Mouse (Mus musculus): ENCODE measurements at regions not wholly inside any gene's neighbourhood (a gene's known extent, or its start where the extent isn't known, plus 50 kb on each side); places are given as distances from the start of the nearest gene placed in this dataset.
"Not testable (repeated sequence)": the region's sequence is repeated elsewhere in the genome, so short reads cannot be mapped to it uniquely, and the experiment has no call there.

DNA sequence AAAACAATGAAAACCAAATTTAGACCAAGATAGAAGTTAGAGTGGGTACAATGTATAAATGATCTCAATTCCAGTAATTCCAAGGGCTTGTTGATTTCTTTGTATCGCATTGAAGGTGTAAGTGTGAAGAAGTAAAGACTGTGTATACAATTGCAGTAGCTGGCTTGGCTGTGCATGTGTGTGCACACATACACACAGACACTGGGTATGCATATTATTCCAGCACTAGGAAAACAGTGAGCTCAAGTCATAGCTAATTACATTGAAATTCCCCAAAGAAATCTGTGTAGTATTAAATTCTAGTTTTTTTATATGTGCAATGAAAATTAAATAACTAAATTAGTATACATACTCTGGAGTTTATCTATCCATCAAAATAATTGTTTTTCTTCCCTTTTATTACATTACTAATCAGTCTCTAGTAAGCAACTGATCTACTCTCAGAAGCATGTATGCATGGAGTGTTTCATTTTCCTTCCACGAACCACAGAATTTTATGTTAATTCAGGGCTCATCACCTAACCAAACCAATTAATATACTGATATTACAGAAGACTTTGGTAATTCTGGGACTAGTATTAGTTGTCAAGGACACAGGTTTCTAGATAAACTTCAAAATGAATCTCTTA lies 56.5 kb downstream of the Gm8797 start:
- no peak for ATAC-seq (replicated peaks; ENCODE audit: low FRiP score)
- Histone ChIP-seq H3K36me3 (no peaks in the 10 kb centered on the region), H3K27ac (no peak overlapping the region), H3K9me3 (replicated peaks) (no peaks in the 10 kb centered on the region), H3K4me1 (no peaks in the 10 kb centered on the region), H3K4me2 (no peak overlapping the region), H3K27me3 (no peaks in the 10 kb centered on the region), H3K4me3 (replicated peaks) (no peak overlapping the region), H3K9ac (no peak overlapping the region)
- 89% methylated on average over 2 of the region's 2 CpGs for whole genome bisulfite sequencing

DNA sequence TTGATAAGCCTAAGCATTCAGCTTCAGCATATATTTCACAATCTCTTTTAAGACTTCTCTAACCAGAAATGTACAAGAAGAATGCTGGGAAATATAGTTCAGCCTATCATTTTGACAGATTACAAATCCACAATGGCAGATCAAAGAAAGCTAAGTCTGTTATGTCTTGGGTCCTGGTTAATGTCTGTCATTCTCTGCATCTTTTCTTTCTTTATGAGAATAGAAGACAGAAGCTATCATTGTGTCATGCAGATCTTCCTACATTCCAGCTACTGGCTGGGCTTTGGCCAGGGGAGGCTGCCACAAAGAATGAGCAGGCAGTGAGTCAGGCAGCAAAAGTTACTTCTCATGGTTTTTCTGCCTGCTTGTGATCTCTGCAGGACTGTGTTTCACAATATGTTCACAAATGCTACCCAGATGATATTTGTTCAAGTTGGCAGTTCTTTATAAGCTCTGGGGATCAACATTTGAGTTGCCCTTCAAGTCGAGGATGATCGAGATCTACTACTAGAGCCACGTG lies 60.5 kb downstream of the Gm8797 start:
- H3K36me3 ChIP-seq = no peaks in the 10 kb centered on the region
- H3K4me2 ChIP-seq = no peak overlapping the region
- no peaks in the 10 kb centered on the region for H3K9me3 ChIP-seq (replicated peaks)
- no peaks in the 10 kb centered on the region for H3K4me1 ChIP-seq
- no peak overlapping the region for H3K4me3 ChIP-seq (replicated peaks)
- no peak overlapping the region for H3K9ac ChIP-seq
- 84% methylated on average over 3 of the region's 3 CpGs for WGBS
- H3K27ac ChIP-seq = no peak overlapping the region
- no peak for ATAC-seq (replicated peaks; ENCODE audit: low FRiP score)
- H3K27me3 ChIP-seq = no peaks in the 10 kb centered on the region

DNA sequence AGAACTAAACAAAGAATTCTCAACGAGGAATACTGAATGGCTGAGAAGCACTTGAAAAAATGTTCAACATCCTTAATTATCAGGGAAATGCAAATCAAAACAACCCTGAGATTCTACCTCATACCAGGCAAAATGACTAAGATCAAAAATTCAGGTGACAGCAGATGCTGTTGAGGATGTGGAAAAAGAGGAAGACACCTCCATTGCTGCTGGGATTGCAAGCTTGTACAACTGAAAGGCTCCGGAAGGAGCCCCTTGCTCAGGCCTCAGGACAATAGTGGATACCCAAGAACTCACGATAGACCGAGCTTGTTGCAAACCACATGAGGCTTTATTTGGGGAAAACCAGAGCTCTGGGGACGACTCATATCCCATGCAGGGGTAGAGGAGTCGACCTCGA lies 69.6 kb downstream of the Gm8797 start:
- H3K9ac ChIP-seq; H3K27me3 ChIP-seq; H3K4me3 ChIP-seq (replicated peaks); H3K36me3 ChIP-seq; ATAC-seq (replicated peaks; ENCODE audit: low FRiP score); H3K4me1 ChIP-seq; H3K27ac ChIP-seq; H3K4me2 ChIP-seq; H3K9me3 ChIP-seq (replicated peaks): not testable (repeated sequence)
- 82% methylated on average over 7 of the region's 7 CpGs for WGBS

DNA sequence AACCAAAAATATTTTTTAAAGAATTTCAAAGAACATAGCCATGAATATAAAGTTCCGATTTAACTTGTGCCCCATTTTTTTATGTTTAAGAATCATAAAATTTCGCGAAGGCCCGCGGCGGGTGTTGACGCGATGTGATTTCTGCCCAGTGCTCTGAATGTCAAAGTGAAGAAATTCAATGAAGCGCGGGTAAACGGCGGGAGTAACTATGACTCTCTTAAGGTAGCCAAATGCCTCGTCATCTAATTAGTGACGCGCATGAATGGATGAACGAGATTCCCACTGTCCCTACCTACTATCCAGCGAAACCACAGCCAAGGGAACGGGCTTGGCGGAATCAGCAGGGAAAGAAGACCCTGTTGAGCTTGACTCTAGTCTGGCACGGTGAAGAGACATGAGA lies 109.6 kb downstream of the Gm8797 start:
- H3K4me2 ChIP-seq; H3K4me3 ChIP-seq (replicated peaks); H3K4me1 ChIP-seq; ATAC-seq (replicated peaks; ENCODE audit: low FRiP score); H3K9me3 ChIP-seq (replicated peaks); H3K27ac ChIP-seq; H3K36me3 ChIP-seq; H3K9ac ChIP-seq; H3K27me3 ChIP-seq: not testable (repeated sequence)
- 27% methylated on average over 20 of the region's 20 CpGs for WGBS

DNA sequence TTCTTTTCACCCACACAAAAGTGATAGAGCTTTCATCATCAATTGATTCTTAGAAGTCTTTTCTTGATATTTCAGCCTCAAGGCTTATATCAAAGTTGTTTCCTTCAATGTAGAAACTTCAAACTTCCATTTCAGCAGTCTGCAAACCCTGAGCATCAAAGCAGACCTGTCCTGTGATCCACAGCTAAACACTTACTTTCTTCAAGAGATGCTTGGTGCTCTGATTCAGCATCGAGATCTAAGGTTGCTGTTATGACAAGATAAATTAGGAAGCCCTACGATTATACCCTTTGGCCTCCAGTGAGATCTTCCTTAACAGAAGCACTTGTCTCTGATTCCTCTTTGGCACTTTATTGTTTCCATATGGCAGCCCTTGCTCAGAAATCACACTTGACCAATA lies 119.8 kb downstream of the Gm8797 start:
- Histone ChIP-seq H3K27ac (no peak overlapping the region), H3K36me3 (no peaks in the 10 kb centered on the region), H3K4me1 (no peaks in the 10 kb centered on the region), H3K9ac (no peak overlapping the region), H3K4me2 (no peak overlapping the region), H3K27me3 (no peaks in the 10 kb centered on the region), H3K9me3 (replicated peaks) (no peaks in the 10 kb centered on the region), H3K4me3 (replicated peaks) (no peak overlapping the region)
- ATAC-seq (replicated peaks; ENCODE audit: low FRiP score) = no peak
- 70% methylated on average over 2 of the region's 2 CpGs for WGBS

DNA sequence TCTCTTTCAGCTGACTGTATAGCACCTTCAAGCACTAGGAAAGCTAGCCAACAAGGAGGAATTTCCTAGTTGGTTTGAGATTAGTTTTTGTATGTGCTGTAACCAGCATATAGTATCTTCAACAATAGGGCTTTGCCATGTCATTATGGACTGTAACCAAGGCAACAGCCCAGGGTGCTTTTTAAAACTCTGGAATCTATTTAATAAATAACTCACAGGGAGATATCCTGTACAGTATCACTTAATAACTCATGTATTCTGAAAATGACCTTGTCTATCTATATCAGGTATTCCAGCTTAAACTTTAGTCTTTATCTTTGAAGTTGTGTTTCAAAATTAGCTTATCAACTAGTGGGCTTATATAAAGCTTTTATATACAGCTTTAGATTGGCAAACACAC lies 128.5 kb downstream of the Gm8797 start:
- Histone ChIP-seq H3K4me1 (no peaks in the 10 kb centered on the region), H3K9ac (no peak overlapping the region), H3K27me3 (no peaks in the 10 kb centered on the region), H3K27ac (no peak overlapping the region), H3K4me3 (replicated peaks) (no peak overlapping the region), H3K9me3 (replicated peaks) (no peaks in the 10 kb centered on the region), H3K4me2 (no peak overlapping the region), H3K36me3 (no peaks in the 10 kb centered on the region)
- ATAC-seq (replicated peaks; ENCODE audit: low FRiP score) = no peak

DNA sequence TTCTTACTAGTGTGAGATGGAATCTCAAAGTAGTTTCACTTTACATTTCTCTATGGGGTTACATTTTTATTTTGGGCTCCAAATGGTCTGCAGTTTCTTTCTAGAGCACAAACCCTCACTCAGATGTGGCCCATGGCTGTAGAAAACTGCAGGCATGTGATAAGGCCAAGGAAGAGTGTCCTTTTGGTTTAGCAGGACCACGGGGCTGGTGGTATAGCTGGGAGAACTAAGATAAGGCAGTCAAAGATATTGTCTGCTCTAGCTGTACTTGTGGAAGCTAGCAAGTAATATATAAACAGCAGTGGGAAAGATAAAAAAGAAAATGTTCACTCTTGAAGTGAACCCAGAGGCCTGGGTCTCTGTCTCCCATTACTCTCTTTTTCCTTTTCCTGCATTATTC lies 166.9 kb downstream of the Gm8797 start:
- ATAC-seq (replicated peaks; ENCODE audit: low FRiP score) = no peak
- Histone ChIP-seq H3K27ac (no peak overlapping the region), H3K27me3 (no peaks in the 10 kb centered on the region), H3K4me3 (replicated peaks) (no peak overlapping the region), H3K4me2 (no peak overlapping the region), H3K9ac (no peak overlapping the region), H3K36me3 (no peaks in the 10 kb centered on the region), H3K4me1 (no peaks in the 10 kb centered on the region), H3K9me3 (replicated peaks) (no peaks in the 10 kb centered on the region)
- WGBS = 78% methylated on average over 1 of the region's 1 CpGs

DNA sequence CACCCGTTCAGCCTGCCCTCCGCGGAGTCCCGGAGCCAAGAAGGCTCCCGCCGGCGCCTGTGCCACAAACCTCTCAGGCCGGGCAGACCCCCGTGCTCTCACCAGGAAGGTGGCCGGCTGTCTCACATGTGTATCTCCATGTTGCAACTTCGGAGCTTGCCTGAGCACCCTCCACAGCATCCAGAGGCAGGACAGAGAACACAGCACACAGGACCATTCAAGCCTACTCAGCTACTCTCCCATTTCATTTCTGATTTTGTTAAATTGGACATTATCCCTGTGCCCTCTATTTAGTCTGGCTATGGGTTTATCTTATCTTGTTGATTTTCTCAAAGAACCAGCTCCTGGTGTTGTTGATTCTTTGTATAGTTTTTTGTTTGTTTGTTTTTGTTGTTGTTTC lies 199.6 kb downstream of the Gm8797 start:
- not testable (repeated sequence) for H3K4me3 ChIP-seq (replicated peaks); H3K9ac ChIP-seq; H3K36me3 ChIP-seq; H3K9me3 ChIP-seq (replicated peaks); ATAC-seq (replicated peaks; ENCODE audit: low FRiP score); H3K27ac ChIP-seq; H3K27me3 ChIP-seq; H3K4me1 ChIP-seq; H3K4me2 ChIP-seq
- 89% methylated on average over 11 of the region's 11 CpGs for WGBS

DNA sequence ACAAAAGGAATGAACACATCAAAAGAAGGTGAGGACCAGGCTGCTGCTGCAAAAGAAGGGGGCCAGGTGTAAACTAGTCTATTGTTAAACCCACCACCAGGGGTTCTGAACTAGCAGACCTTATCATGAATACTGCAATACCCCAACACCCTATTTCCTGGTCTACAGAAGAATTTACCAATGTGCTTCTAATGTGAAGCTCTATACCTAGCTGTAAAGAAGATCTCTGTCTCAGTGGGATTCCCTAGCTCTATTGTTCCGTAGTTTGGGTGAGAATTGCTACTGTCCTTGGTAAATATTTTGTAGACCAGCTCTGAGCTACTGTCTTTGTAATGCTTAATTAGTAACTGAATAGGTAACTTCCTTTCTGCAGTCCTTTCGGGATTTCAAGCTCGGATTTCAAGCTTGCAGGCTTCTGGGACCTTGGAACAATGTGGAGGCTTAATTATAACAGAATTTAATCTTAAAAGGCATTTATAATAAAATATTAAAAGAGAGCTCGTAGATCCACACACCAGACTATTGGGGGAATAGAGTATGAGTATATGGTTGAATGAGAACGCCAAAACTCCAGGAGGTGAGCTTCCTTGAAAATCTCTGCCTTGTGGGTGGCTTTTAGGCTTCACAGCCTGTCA lies 238.5 kb downstream of the Gm8797 start:
- H3K9me3 ChIP-seq (replicated peaks); H3K4me3 ChIP-seq (replicated peaks); ATAC-seq (replicated peaks; ENCODE audit: low FRiP score); H3K27me3 ChIP-seq; H3K4me1 ChIP-seq; H3K4me2 ChIP-seq; H3K36me3 ChIP-seq; H3K9ac ChIP-seq; H3K27ac ChIP-seq: not testable (repeated sequence)
- WGBS = 80% methylated on average over 5 of the region's 5 CpGs

DNA sequence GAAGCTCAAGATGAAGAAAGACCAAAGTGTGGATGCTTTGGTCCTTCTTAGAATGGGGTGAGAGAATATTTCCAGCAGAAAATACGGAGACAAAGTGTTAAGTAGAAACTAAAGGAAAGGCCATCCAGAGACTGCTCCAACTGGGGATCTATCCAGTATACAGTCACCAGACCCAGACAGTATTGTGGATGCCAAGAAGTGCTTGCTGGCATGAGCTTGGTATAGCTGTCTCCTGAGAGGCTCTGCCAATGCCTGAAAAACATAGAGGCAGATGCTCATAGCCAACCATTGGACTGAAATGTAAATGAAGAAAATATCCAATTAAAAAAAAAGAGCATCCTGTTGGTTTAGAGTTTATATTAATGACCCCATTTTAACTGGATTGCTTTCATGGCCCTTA lies 253.8 kb downstream of the Gm8797 start:
- no peak overlapping the region for H3K9ac ChIP-seq

DNA sequence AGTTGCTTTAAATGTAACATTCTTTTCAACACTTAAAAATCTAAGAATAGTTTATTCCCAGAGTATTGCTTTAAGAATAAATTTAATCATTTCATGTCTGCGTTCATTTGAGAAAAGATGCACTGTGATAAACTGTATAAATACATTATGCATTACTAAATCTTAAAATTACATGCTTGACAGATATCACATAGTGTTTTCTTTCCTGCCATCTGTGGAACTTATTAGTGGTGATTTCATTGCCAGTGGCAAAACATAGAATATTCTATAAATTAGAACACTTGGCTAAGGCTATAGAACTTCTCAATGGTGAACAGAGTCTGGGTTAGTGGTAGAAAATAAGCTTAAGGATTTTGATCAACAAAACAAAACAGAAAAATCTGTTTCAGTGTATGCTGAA lies 268.1 kb downstream of the Gm8797 start:
- H3K27ac ChIP-seq = no peak overlapping the region
- no peaks in the 10 kb centered on the region for H3K9me3 ChIP-seq (replicated peaks)
- H3K4me1 ChIP-seq = no peaks in the 10 kb centered on the region
- no peaks in the 10 kb centered on the region for H3K36me3 ChIP-seq
- no peak overlapping the region for H3K4me2 ChIP-seq
- no peak for ATAC-seq (replicated peaks; ENCODE audit: low FRiP score)
- H3K27me3 ChIP-seq = no peaks in the 10 kb centered on the region
- H3K9ac ChIP-seq = no peak overlapping the region
- 75% methylated on average over 1 of the region's 1 CpGs for WGBS
- H3K4me3 ChIP-seq (replicated peaks) = no peak overlapping the region

More for the DNA sequence above, 253.8 kb downstream of the Gm8797 start:
- no peak overlapping the region for H3K4me3 ChIP-seq (replicated peaks)
- no peaks in the 10 kb centered on the region for H3K9me3 ChIP-seq (replicated peaks)
- no peaks in the 10 kb centered on the region for H3K36me3 ChIP-seq
- no peaks in the 10 kb centered on the region for H3K4me1 ChIP-seq
- no peaks in the 10 kb centered on the region for H3K27me3 ChIP-seq
- 87% methylated on average over 1 of the region's 1 CpGs for WGBS
- H3K27ac ChIP-seq = no peak overlapping the region
- no peak overlapping the region for H3K4me2 ChIP-seq
- no peak for ATAC-seq (replicated peaks; ENCODE audit: low FRiP score)

DNA sequence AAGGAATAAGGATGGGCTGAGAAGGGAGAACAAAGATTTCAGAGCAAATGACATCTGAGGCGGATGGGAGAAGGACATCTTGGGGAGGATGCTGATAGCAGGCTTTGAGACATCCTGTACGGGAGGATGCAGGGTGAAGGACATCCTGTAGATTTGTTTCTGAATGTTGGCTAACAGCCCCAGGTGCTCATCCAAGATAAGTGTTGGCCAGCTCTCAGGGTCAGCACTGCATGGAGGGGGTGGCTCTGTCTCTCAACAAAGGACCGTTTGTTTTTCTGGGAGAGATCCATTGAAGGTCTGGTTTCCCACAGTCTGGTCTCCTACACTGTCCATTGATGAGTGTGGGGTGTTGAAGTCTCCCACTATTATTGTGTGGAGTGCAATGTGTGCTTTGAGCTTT lies 290.7 kb downstream of the Gm8797 start:
- ATAC-seq (replicated peaks; ENCODE audit: low FRiP score); H3K36me3 ChIP-seq; H3K4me2 ChIP-seq; H3K9me3 ChIP-seq (replicated peaks); H3K27ac ChIP-seq; H3K27me3 ChIP-seq; H3K4me1 ChIP-seq; H3K9ac ChIP-seq; H3K4me3 ChIP-seq (replicated peaks): not testable (repeated sequence)
- 79% methylated on average over 3 of the region's 3 CpGs for WGBS

DNA sequence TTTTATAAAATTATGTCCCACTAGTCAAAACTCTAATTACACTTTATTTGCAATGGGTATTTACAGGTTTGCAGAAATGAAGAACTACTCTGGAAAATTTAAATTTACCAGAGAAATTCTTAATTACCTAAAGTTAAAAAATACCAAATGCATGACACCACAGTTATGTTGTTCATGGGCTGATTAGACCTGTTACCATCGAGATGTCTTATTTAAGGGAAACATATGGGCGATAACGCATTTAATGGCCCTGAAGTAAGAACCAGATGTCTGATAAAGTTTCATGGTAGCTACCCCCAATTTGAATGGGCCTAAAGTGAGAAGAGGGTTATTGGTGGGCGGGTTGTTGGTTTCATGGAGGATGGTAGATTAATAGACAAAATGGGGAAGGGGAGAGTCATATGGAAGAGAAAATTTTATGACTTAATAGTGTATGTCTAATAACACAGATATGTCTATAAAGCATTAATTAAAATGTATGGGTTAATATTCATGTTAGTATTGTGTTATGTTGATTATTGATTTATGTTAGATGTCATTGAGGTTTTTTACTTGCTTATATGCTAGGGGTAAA lies 299.0 kb downstream of the Gm8797 start:
- no peak for ATAC-seq (replicated peaks; ENCODE audit: low FRiP score)
- no peak overlapping the region for H3K9ac ChIP-seq
- H3K9me3 ChIP-seq (replicated peaks) = no peaks in the 10 kb centered on the region
- no peaks in the 10 kb centered on the region for H3K4me1 ChIP-seq
- WGBS = 88% methylated on average over 4 of the region's 4 CpGs
- no peak overlapping the region for H3K27ac ChIP-seq
- H3K4me3 ChIP-seq (replicated peaks) = no peak overlapping the region
- no peak overlapping the region for H3K4me2 ChIP-seq
- H3K36me3 ChIP-seq = no peaks in the 10 kb centered on the region
- no peaks in the 10 kb centered on the region for H3K27me3 ChIP-seq

Measured in kidney, embryonic 15.5 days (tissue).